Mouse (Mus musculus) embryonic fibroblast, embryonic 13.5 days (primary cell): Measurements from ENCODE around the gene Diaph3. TPM values are rescaled to one million over a fixed set of nuclear protein-coding genes. Genes with fewer than 3 reads are reported as not detected.

Experiments
- H3K27ac ChIP-seq: 2 replicates; pipeline ENCODE4 v1.5.1; 2012; ENCODE audit warnings: low read length, control low read depth, inconsistent platforms; ENCODE audit not compliant: insufficient read depth
- H3K4me1 ChIP-seq: 2 replicates; pipeline ENCODE4 v1.6.1; 2011; ENCODE audit warnings: low read length; ENCODE audit not compliant: control insufficient read depth, insufficient read depth
- H3K4me3 ChIP-seq: 2 replicates; pipeline ENCODE4 v1.5.1; 2011; ENCODE audit warnings: mild to moderate bottlenecking, control low read depth, low read length; ENCODE audit not compliant: insufficient read depth
- CTCF ChIP-seq: IDR thresholded peaks from 2 replicates; pipeline ENCODE4 v1.5.1; 2011; ENCODE audit warnings: mild to moderate bottlenecking, control low read depth, low read length, moderate library complexity, borderline replicate concordance; ENCODE audit not compliant: insufficient read depth
- POLR2A ChIP-seq: IDR thresholded peaks from 2 replicates; pipeline ENCODE4 v1.6.1; 2011; ENCODE audit warnings: low read depth, mild to moderate bottlenecking, control low read depth, low read length, moderate library complexity
- polyA plus RNA-seq: library from polyadenylated mRNA; stranded (reverse); fragments of >200 nt; gene quantifications from 2 replicates; pipeline ENCODE4 v1.2.4, GENCODE M21; 2011; ENCODE audit warnings: low read depth; ENCODE audit not compliant: missing spikeins, insufficient read length

Diaph3 gene
- polyA plus RNA-seq, 1 experiment = 37.8 TPM

DNA sequence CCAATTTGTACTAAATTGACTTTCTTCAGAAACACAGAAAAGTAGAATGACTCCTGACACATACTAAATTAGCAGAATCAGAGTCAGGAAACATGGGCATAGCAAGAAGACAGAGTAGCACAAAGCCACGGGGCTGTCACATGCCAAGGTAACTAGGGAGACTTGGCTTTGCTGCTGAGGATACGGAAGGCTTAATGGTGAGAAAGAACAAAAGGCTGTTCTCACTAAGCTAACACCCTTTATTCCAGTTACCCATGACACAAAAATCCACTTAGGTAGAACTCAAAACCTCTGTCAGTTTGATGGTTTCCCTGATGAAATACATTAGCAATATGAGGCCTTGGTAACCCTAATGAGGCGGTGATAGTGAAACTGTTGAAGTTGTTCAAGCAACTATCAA, 273.9 kb downstream of the Diaph3 start:
- Histone ChIP-seq H3K27ac (no peak overlapping the region), H3K4me1 (no peaks in the 10 kb centered on the region), H3K4me3 (no peak overlapping the region)
- no peak for TF ChIP-seq CTCF
- no peak for TF ChIP-seq POLR2A

- no peak overlapping the region for H3K27ac ChIP-seq
Observed at GRCm38 (mm10) chr14:86864053-86864452, 277.0 kb downstream of the Diaph3 start.

GRCm38 (mm10) chr14:86861277-86861946, 279.6 kb downstream of the Diaph3 start:
- Histone ChIP-seq H3K27ac (no peak overlapping the region), H3K4me3 (no peak overlapping the region), H3K4me1 (no peaks in the 10 kb centered on the region)
- TF ChIP-seq POLR2A (no peak), CTCF (no peak)

More at GRCm38 (mm10) chr14:86864053-86864452, 277.0 kb downstream of the Diaph3 start:
- Histone ChIP-seq H3K4me3 (no peak overlapping the region), H3K4me1 (no peaks in the 10 kb centered on the region)
- no peak for TF ChIP-seq CTCF
- no peak for TF ChIP-seq POLR2A

DNA sequence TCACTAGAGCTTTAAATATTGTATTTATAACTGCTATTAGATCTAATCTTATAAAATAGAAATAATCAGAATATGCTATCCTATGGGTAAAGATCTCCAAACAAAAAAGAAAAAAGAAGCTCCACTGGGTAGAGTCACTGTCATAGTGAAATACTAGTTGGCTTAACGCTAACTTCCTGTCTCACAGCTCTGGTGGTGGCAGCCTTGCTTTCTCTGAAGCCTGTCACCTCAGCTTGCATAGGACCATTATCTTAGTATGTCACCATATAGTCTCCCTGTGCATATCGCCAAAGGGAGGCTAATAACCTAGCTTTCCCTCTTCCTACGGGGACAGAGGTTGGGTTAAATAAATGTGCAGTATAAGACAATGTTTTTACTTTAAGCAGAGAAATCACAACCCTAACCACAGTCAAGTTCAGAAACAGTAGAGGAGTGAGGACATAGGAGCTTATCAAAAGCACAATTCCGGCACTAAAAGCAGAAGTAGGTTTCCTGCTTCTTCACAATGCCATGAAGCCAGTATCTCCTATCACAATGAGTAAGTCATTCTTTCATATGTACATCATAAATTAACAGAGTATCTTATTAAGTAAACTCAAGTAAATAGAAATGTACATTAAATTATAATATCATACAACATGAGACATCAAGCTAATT, 293.8 kb downstream of the Diaph3 start:
- TF ChIP-seq CTCF (no peak), POLR2A (no peak)
- H3K27ac ChIP-seq = no peak overlapping the region
- H3K4me1 ChIP-seq = no peaks in the 10 kb centered on the region
- no peak overlapping the region for H3K4me3 ChIP-seq

- Histone ChIP-seq H3K4me3 (no peak overlapping the region), H3K27ac (no peak overlapping the region), H3K4me1 (no peaks in the 10 kb centered on the region)
- TF ChIP-seq POLR2A (no peak), CTCF (no peak)
Observed at GRCm38 (mm10) chr14:86844075-86844474, 297.0 kb downstream of the Diaph3 start.

- no peak for TF ChIP-seq POLR2A
- TF ChIP-seq CTCF = no peak
- Histone ChIP-seq H3K27ac (no peak overlapping the region), H3K4me1 (no peaks in the 10 kb centered on the region), H3K4me3 (no peak overlapping the region)
Observed at GRCm38 (mm10) chr14:86837642-86838041, 303.4 kb downstream of the Diaph3 start.

GRCm38 (mm10) chr14:86834851-86835250, 306.2 kb downstream of the Diaph3 start:
- Histone ChIP-seq H3K27ac (no peak overlapping the region), H3K4me1 (no peaks in the 10 kb centered on the region), H3K4me3 (no peak overlapping the region)
- TF ChIP-seq CTCF (no peak), POLR2A (no peak)

DNA sequence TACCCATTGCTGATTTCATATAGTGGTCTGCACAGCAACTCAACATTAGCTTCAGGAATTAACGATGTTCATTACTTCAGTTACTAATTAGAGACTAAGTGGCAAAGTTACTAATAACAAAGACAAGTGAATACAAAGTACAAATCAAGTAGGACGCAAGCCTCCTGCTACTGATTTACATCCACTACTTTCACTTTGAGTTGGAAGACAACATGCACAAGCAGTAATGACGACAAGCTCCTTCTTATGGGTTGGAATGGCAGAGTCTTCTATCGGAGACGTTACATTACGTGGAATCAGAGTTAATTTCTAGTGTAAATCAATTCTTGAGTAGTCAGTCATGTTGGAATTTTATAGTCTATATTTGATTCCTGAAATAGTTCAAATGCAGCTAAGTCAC, 306.8 kb downstream of the Diaph3 start:
- TF ChIP-seq CTCF (no peak), POLR2A (no peak)
- H3K4me1 ChIP-seq = no peaks in the 10 kb centered on the region
- H3K27ac ChIP-seq = no peak overlapping the region
- H3K4me3 ChIP-seq = no peak overlapping the region

DNA sequence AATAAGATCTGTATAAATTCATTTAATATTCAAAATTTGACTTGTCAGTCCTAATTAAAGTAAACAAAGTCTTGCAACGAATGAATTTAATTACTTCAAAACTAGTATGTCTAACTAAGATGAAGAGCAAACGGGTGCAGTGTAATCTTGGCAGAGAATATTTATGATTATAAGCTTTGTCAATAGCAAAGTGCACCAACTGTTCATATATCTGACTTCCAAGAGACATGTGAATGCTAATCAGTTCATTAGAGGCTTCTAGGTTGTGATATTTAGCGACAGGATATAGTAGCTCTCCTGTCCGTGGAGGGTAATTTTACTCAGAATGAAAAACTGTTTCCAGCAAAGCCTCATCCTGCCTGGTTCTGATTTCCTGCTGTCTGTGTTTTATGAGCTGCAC, 308.0 kb downstream of the Diaph3 start:
- Histone ChIP-seq H3K4me1 (no peaks in the 10 kb centered on the region), H3K4me3 (no peak overlapping the region), H3K27ac (no peak overlapping the region)
- TF ChIP-seq CTCF = no peak
- TF ChIP-seq POLR2A = no peak

DNA sequence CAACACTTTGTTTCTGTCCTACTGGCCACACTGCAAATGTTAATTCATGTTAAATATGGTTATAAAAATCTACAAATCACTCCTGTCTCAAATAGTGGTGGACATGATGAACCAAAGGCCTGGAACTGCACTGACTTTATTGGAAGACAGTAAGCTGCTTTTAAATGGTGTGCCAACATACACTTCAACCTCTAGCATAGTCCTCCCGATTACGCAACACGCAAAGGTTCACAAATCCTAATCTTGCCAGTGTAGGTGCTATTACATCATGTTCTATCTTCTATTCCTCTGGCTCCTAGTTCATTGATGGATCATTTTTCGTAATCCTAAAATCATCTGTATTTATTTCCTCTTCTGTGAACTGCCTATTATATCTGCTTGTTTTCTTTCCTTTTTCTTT, 324.8 kb downstream of the Diaph3 start:
- Histone ChIP-seq H3K4me1 (no peaks in the 10 kb centered on the region), H3K4me3 (no peak overlapping the region), H3K27ac (no peak overlapping the region)
- TF ChIP-seq CTCF = no peak
- TF ChIP-seq POLR2A = no peak
